Mouse (Mus musculus) CH12.LX (cell line): ENCODE data around the gene Golga7b.

Experiments used
- CTCF ChIP-seq, 2 experiments: IDR thresholded peaks in 1 of 2; conservative IDR thresholded peaks in 1 of 2; 2 replicates each; pipeline ENCODE4 v1.5.1; 2011 to 2012; ENCODE audit warnings: low read depth in 2 of 2, low read length in 2 of 2, improper control_type of control experiment in 1 of 2, inconsistent platforms in 1 of 2, mild to moderate bottlenecking in 1 of 2, moderate library complexity in 1 of 2
- ETS1 ChIP-seq: conservative IDR thresholded peaks from 2 replicates; pipeline ENCODE4 v1.6.1; 2012; ENCODE audit warnings: low read depth, mild to moderate bottlenecking, inconsistent platforms, low read length, improper control_type of control experiment, moderate library complexity
- NRF1 ChIP-seq: IDR thresholded peaks from 2 replicates; pipeline ENCODE4 v1.6.1; 2014; ENCODE audit warnings: low read depth, mild to moderate bottlenecking, inconsistent platforms, low read length, improper control_type of control experiment, moderate library complexity
- POLR2A ChIP-seq: IDR thresholded peaks from 2 replicates; pipeline ENCODE4 v1.6.1; 2011; ENCODE audit warnings: low read depth, mild to moderate bottlenecking, improper control_type of control experiment, low read length

GRCm38 (mm10) chr19:42317648-42318425, 70.5 kb downstream of the Golga7b start:
- TF ChIP-seq NRF1 = no peak
- TF ChIP-seq POLR2A = no peak
- no peak for TF ChIP-seq ETS1
- TF ChIP-seq CTCF (conservative IDR thresholded peaks at IDR 0.05 in 1 of 2, IDR thresholded peaks at IDR 0.05 in 1 of 2; ENCODE audit: low read depth in 2 of 2, low read length in 2 of 2) = no peak
